Mouse (Mus musculus) CD4-positive, CD25-positive, alpha-beta regulatory T cell, adult 4 months (primary cell): ENCODE measurements around the gene A630095E13Rik. TPM values are rescaled to one million over a fixed set of nuclear protein-coding genes. Genes with fewer than 3 reads are reported as not detected.
"Not testable (repeated sequence)": the region's sequence is repeated elsewhere in the genome, so short reads cannot be mapped to it uniquely, and the experiment has no call there.

Experiments
- ATAC-seq: one replicate; pipeline ENCODE4 v1.8.0; 2017
- polyA plus RNA-seq, 2 experiments: library from polyadenylated mRNA; unstranded; fragments of 100-300 nt; shearing (Covaris generic); gene quantifications; one replicate each; pipeline ENCODE4 v1.2.1; 2017

Gene A630095E13Rik
- polyA plus RNA-seq = not detected

DNA sequence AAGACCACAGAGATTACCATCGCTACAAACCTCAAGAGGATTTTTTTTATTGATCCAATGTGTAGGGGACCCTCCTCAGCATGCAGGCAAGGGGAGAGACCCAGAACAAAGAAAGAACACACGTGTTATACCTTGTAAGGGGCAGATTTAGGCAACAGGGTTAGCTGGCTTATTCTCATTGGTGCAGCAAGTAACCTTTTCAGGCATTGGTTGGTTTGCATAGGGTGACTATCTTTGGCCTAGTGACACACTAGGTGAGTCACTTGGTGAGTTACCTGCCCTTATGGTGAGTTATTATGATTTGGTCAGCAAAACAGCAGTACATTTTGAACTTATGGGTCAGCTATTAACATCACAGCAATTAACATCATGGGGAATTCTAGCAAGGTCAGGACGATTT lies at the start of gene A630095E13Rik:
Gene A630095E13Rik, minus strand, starts transcription at position 101 of the 400 bp plus-strand sequence.
- ATAC-seq = not testable (repeated sequence)

DNA sequence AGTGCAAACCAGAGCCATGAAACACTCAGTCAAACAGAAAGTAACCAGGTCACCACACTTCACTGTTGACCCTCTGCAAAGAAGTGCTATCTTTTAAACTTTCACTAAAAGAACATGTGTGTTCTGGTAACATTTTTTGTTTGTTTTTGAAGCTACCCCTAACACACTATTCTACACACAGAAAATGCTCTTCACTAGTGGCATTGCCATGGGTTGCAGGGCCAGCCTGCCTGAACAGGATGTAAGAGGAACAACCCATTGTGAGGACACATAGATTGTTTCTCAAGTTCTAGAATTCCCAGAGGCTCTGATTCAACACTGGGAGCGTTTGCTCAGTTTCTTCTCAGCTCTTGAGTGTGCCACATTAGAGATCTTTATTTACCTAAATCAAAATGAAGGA lies 49.7 kb upstream of the A630095E13Rik start, which contains the start of gene Acrv1:
Gene Acrv1, plus strand, starts transcription at position 301 of the 400 bp plus-strand sequence.
- ATAC-seq = no peak

GRCm38 (mm10) chr9:36687329-36687728 lies 44.2 kb upstream of the A630095E13Rik start:
- ATAC-seq = no peak

- no peak for ATAC-seq
These were observed 38.2 kb upstream of the A630095E13Rik start for GRCm38 (mm10) chr9:36681424-36681823.

Other genes starting within 250 kb of the A630095E13Rik start
- gene Gm7257, start 211.5 kb downstream of the A630095E13Rik start, polyA plus RNA-seq = not detected
- not detected for gene Gm9513, start 167.7 kb downstream of the A630095E13Rik start, polyA plus RNA-seq
- not detected for gene Gm5615, start 101.4 kb downstream of the A630095E13Rik start, polyA plus RNA-seq
- gene Gm17689, start 60.7 kb downstream of the A630095E13Rik start, polyA plus RNA-seq = not detected
- not detected for gene Acrv1, start 49.8 kb upstream of the A630095E13Rik start, polyA plus RNA-seq
- gene Chek1, start 83.7 kb upstream of the A630095E13Rik start, polyA plus RNA-seq = 1 to 10 TPM; 6.1 to 7.0 TPM
- 100 to 1,000 TPM; 223 to 232 TPM for gene Stt3a, start 124.3 kb upstream of the A630095E13Rik start, polyA plus RNA-seq
- gene Ei24, start 154.0 kb upstream of the A630095E13Rik start, polyA plus RNA-seq = 10 to 100 TPM; 12.9 to 13.7 TPM
- gene Fez1, start 178.5 kb upstream of the A630095E13Rik start, polyA plus RNA-seq = 1 to 10 TPM in 1 of 2 experiments, not detected in 1; 1.6 TPM